Mouse (Mus musculus) hindbrain, postnatal 0 days (tissue): Measurements from ENCODE around the gene OR5BS1P. TPM values are rescaled to one million over a fixed set of nuclear protein-coding genes. Genes with fewer than 3 reads are reported as not detected.
A peak's percentile ranks its signal among the peaks of the same experiment; 100 is the strongest.

Source experiments
- ATAC-seq: fragments of 200-750 bp; cut with Nextera tagmentation; 2 replicates; pipeline ENCODE4 v1.8.0; 2017; ENCODE audit warnings: mild to moderate bottlenecking, moderate TSS enrichment, moderate library complexity
- DNase-seq: peaks from one replicate; pipeline ENCODE4 v3.0.0-alpha.2; 2015; ENCODE audit warnings: low spot score
- H3K27ac ChIP-seq: fragments of 300-500 bp; sonication (generic); 2 replicates; pipeline ENCODE4 v1.5.1; 2014; ENCODE audit warnings: mild to moderate bottlenecking
- H3K27me3 ChIP-seq: fragments of 300-500 bp; sonication (generic); 2 replicates; pipeline ENCODE4 v1.6.1; 2014; ENCODE audit warnings: low read length, mixed read lengths; ENCODE audit not compliant: insufficient read depth
- H3K36me3 ChIP-seq: fragments of 300-500 bp; sonication (generic); 2 replicates; pipeline ENCODE4 v1.6.1; 2014; ENCODE audit warnings: low read length, mixed read lengths; ENCODE audit not compliant: insufficient read depth
- H3K4me1 ChIP-seq: fragments of 300-500 bp; sonication (generic); 2 replicates; pipeline ENCODE4 v1.6.1; 2014; ENCODE audit warnings: antibody characterized with exemption, low read length, mixed read lengths; ENCODE audit not compliant: insufficient read depth
- H3K4me2 ChIP-seq: fragments of 300-500 bp; sonication (generic); 2 replicates; pipeline ENCODE4 v1.6.1; 2014; ENCODE audit warnings: low read depth, mild to moderate bottlenecking, low read length, moderate library complexity, mixed read lengths
- H3K4me3 ChIP-seq: fragments of 300-500 bp; sonication (generic); 2 replicates; pipeline ENCODE4 v1.5.1; 2014; ENCODE audit warnings: low read length
- H3K9ac ChIP-seq: fragments of 300-500 bp; sonication (generic); replicated peaks from 2 replicates; pipeline ENCODE4 v1.6.1; 2014; ENCODE audit warnings: mild to moderate bottlenecking, low read length, moderate library complexity, mixed read lengths
- H3K9me3 ChIP-seq: fragments of 300-500 bp; sonication (generic); 2 replicates; pipeline ENCODE4 v1.6.1; 2016; ENCODE audit warnings: low read length, mixed read lengths
- CTCF ChIP-seq: IDR thresholded peaks from 2 replicates; pipeline ENCODE4 v1.5.1; 2016; ENCODE audit warnings: antibody characterized with exemption, control low read depth, low read depth
- WGBS: fragments of 180-500 bp; shearing (Covaris S2); extraction: QIAGEN DNeasy Blood & Tissue Kit; methylation state at CpG from one replicate; pipeline ENCODE4 v1.1.7; 2014; 5-methylcytosine and 5-hydroxymethylcytosine counted together
- polyA plus RNA-seq: library from polyadenylated mRNA; unstranded; fragments of >200 nt; fragmentation: Nextera tagmentation; extraction: Ambion mirVana; gene quantifications from 2 replicates; pipeline ENCODE4 v1.2.1, GENCODE M21; 2015
- total RNA-seq: library from RNA; depleted of rRNA; stranded (reverse); fragments of >200 nt; gene quantifications from 2 replicates; pipeline ENCODE4 v1.2.3, GENCODE M21; 2014

OR5BS1P gene
- total and polyA plus RNA-seq, 2 experiments from 2014 or later: not detected

DNA sequence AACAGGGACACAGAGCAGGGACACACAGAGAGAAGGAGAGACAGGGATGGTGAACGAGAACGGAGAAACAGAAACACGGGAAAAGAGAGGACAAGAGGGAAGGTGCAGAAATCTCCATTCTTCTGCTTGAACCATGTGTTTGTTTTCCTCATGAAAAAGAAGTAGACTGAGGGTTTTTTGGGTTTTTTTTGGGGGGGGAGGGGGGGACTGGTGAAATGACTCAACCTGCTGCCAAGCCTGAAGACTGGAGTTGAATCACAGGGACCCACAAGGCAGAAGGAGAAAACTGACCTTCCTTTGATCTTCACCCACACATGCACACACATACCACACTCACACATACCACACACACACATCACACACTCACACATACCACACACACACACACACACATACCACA lies 33.6 kb downstream of the OR5BS1P start:
- no peak for ATAC-seq
- Histone ChIP-seq H3K27me3 (no peaks in the 10 kb centered on the region), H3K27ac (no peak overlapping the region), H3K9me3 (no peaks in the 10 kb centered on the region), H3K4me1 (no peaks in the 10 kb centered on the region), H3K9ac (no peak overlapping the region), H3K36me3 (no peaks in the 10 kb centered on the region), H3K4me2 (no peak overlapping the region), H3K4me3 (no peak overlapping the region)
- no peak for DNase-seq
- TF ChIP-seq CTCF: no peak
- WGBS: 92% methylated on average over 3 of the region's 3 CpGs

DNA sequence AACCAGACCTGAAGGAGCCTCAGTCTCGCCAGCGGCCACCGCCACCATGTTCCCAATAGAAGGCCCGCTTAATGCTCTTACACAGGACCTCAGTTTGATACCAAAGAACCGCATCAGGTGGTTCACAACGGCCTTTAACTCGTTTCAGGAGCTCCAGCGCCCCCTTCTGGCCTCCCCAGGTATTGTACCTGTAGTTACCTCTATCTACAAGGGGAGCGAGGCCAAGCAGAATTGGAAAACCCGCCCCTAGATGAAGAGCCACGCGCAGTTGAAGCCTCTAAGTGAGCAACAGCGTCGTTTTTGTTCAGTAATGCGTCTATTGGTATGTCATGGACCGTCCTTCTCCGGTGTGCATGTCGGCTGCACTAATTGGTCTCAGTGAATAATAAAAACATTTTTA lies 34.8 kb downstream of the OR5BS1P start:
- peak; percentile 81 for TF ChIP-seq CTCF
- Histone ChIP-seq H3K4me1 (no peaks in the 10 kb centered on the region), H3K27me3 (no peaks in the 10 kb centered on the region), H3K9ac (no peak overlapping the region), H3K36me3 (no peaks in the 10 kb centered on the region), H3K27ac (no peak overlapping the region), H3K4me3 (no peak overlapping the region), H3K4me2 (0 out of 2 replicates have a peak overlapping the region, but pooled peaks have one; percentile 7), H3K9me3 (no peaks in the 10 kb centered on the region)
- peak; percentile 10; the same call in 1 of the 2 replicates for ATAC-seq
- peak; percentile 82 for DNase-seq
- WGBS: 13% methylated on average over 18 of the region's 18 CpGs

DNA sequence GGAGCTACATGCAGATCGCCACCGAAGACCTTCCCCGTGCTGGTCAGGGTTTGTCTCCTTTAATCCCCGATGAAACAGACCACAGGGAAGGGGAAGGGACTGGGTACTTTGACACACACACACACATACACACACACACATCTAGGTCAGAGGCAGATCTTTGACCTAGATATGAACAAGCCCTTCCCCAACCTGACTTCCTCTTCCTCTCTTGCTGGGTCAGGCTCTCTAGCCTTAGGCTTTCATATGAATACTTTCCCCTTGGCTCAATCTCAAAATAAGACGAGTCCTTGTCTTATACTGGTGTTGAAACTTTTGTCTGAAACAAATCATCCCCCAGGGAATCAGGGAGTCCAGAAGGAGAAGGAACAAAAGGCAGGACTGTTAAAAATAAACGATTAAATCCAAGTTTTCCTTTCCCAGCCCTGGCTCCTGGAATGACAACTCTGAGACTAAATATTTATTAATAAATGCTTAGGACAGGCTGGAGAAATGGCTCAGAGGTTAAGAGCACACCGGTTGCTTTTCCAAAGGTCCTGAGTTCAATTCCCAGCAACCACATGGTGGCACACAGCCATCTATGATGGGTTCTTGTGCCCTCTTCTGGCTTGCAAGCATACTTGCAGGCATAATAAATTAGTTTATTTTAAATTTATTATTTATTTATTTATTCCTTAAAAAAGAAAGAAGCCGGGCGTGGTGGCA lies 36.7 kb downstream of the OR5BS1P start:
- WGBS: 83% methylated on average over 9 of the region's 9 CpGs
- H3K9ac ChIP-seq: no peak overlapping the region
- no peak for TF ChIP-seq CTCF
- no peaks in the 10 kb centered on the region for H3K36me3 ChIP-seq
- H3K9me3 ChIP-seq: no peaks in the 10 kb centered on the region
- DNase-seq (no peak), ATAC-seq (no peak)
- H3K4me3 ChIP-seq: no peak overlapping the region
- H3K4me1 ChIP-seq: no peaks in the 10 kb centered on the region
- H3K27me3 ChIP-seq: no peaks in the 10 kb centered on the region
- no peak overlapping the region for H3K4me2 ChIP-seq
- H3K27ac ChIP-seq: no peak overlapping the region

DNA sequence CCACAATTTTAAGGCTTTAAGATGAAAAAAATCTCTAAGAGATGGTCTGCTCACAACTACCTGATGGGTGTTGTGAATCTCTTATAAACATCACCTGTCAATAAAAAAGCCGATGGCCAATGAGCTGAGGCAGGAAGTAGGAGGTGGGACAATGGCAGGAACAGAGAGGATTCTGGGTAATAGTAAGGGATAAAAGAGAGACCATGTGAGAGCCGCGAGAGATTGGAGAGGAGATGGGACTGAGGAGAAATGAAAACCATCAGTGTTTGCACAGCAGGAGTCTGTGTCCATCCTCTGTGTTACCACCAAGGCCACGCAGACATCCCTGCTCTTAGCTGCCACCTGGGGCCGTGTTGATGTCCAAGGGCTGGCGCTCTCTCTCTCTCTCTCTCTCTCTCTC lies 37.6 kb downstream of the OR5BS1P start:
- Histone ChIP-seq H3K4me2 (no peak overlapping the region), H3K9ac (no peak overlapping the region), H3K36me3 (no peaks in the 10 kb centered on the region), H3K9me3 (no peaks in the 10 kb centered on the region), H3K4me3 (no peak overlapping the region), H3K27ac (no peak overlapping the region), H3K4me1 (no peaks in the 10 kb centered on the region), H3K27me3 (no peaks in the 10 kb centered on the region)
- no peak for ATAC-seq
- 93% methylated on average over 4 of the region's 6 CpGs for WGBS
- DNase-seq: no peak
- TF ChIP-seq CTCF: no peak

DNA sequence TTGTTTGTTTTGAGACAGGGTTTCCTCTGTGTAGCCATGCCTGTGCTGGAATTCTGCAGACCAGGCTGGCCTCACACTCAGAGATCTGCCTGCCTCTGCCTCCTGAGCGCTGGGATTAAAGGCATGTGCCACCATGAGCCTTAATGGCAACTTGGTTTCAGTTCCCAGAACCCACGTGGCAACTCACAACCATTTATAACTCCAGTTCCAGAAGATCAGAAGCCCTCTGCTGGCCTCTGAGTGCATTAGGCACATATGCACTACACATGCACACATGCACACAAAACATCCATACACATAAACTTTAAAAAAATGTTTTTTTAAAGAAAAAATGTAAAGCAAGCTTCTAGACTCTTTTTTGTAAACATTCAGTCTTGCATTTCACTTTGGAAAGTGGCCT lies 39.7 kb downstream of the OR5BS1P start:
- H3K4me1 ChIP-seq: no peaks in the 10 kb centered on the region
- DNase-seq (no peak), ATAC-seq (no peak)
- H3K27ac ChIP-seq: no peak overlapping the region
- no peaks in the 10 kb centered on the region for H3K27me3 ChIP-seq
- TF ChIP-seq CTCF: peak; percentile 7; the same call in 1 of the 2 replicates
- H3K9ac ChIP-seq: no peak overlapping the region
- H3K4me3 ChIP-seq: no peak overlapping the region
- H3K9me3 ChIP-seq: no peaks in the 10 kb centered on the region
- H3K4me2 ChIP-seq: no peak overlapping the region
- WGBS: 51% methylated on average over 2 of the region's 2 CpGs
- no peaks in the 10 kb centered on the region for H3K36me3 ChIP-seq

DNA sequence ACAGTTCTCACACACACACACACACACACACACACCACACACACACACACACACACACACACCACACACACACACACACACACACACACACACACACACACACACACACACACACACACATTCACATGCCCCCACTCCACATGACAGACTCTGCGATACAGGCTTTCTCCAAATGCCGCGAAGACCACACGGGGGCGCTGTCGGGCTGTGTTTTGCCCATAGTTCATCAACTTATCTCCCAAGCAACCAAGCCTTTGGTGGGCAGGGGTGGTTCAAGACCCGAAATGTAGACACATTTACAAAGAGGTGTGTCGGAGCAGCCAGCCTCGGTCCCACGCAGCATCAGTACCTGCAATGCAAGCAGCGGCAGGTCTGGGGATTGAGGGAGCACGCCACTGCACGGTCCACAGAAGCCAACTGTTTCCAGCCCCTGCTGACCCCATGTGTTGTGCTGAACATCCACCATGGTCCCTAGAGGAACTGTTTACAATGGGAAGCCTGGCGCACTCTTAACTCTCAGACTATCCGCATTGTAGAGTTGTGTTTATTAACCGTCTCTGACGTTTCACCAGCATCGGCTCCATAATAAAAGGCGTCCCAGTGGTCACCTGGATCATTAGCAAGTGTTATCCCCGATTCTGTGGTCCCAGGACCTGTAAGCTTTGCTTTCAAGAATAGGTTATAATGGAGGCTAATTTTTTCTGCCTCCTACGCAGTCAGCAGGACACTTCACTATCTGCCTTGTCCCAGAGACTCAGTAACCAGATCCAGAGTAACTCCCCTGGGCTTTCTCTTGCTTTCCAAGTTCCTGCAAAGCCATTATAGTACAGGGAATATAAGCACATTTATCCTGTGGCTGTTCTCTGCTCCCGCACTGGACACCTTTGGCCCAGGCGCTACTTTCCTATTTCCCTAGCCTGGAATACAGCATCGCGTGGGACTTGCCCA lies 41.0 kb downstream of the OR5BS1P start:
- H3K4me3 ChIP-seq: peak overlapping the region; percentile 18; the same call in 1 of the 2 replicates
- no peaks in the 10 kb centered on the region for H3K4me1 ChIP-seq
- peak overlapping the region; percentile 56 for H3K4me2 ChIP-seq
- no peaks in the 10 kb centered on the region for H3K9me3 ChIP-seq
- H3K36me3 ChIP-seq: no peaks in the 10 kb centered on the region
- 27% methylated on average over 25 of the region's 25 CpGs for WGBS
- no peak overlapping the region for H3K9ac ChIP-seq
- peak; percentile 87 for TF ChIP-seq CTCF
- peak; percentile 88 for DNase-seq
- peak; percentile 72 for ATAC-seq
- no peak overlapping the region for H3K27ac ChIP-seq
- no peaks in the 10 kb centered on the region for H3K27me3 ChIP-seq
